Mouse (Mus musculus): ENCODE measurements around the gene Sfta2. TPM values are rescaled to one million over a fixed set of nuclear protein-coding genes. Genes with fewer than 3 reads are reported as not detected.

Sfta2 gene
- total and polyA plus RNA-seq, 3 experiments, result not detected

GRCm38 (mm10) chr17:35588387-35588786, 13.0 kb upstream of the Sfta2 start:
- H3K36me3 ChIP-seq (ENCODE audit: control insufficient read depth in 1 of 2, insufficient read depth in 2 of 2, low read length in 2 of 2), result 0 out of 4 replicates have a peak, but pooled peaks cover 0 to 2% of the 10 kb centered on the region in 2 experiments
- H3K4me1 ChIP-seq (ENCODE audit: control insufficient read depth in 1 of 2, insufficient read depth in 2 of 2, low read length in 2 of 2), result peaks cover 0 to 10% of the 10 kb centered on the region in 2 experiments; a peak in 1 of 4 replicates
- no peaks in the 10 kb centered on the region for H3K9me3 ChIP-seq (replicated peaks; ENCODE audit: insufficient read depth, low read length)
- no peak overlapping the region for H3K4me3 ChIP-seq (ENCODE audit: control insufficient read depth in 1 of 2, insufficient read depth in 1 of 2, low read depth in 2 of 2, low read length in 2 of 2)
- no peaks in the 10 kb centered on the region for H3K27me3 ChIP-seq (ENCODE audit: control insufficient read depth in 1 of 2, insufficient read depth in 2 of 2, low read length in 2 of 2)
- no peak overlapping the region for H3K9ac ChIP-seq (ENCODE audit: control insufficient read depth, low read depth, low read length, poor library complexity, severe bottlenecking)
- H3K79me2 ChIP-seq (ENCODE audit: control insufficient read depth, insufficient read depth, low read length, poor library complexity), result no peaks in the 10 kb centered on the region
- TF ChIP-seq E2F4 (IDR thresholded peaks at IDR 0.05; ENCODE audit: borderline replicate concordance, low read depth, low read length), result no peak
- no peak for TF ChIP-seq ZMIZ1 (IDR thresholded peaks at IDR 0.05; ENCODE audit: low read depth, low read length)
- no peak for TF ChIP-seq MAZ (IDR thresholded peaks at IDR 0.05; ENCODE audit: low read depth, low read length)
- TF ChIP-seq USF1 (IDR thresholded peaks at IDR 0.05; ENCODE audit: low read depth, low read length), result no peak
- TF ChIP-seq MXI1 (IDR thresholded peaks at IDR 0.05; ENCODE audit: low read depth, low read length), result no peak
- no peak for TF ChIP-seq GABPA (IDR thresholded peaks at IDR 0.05; ENCODE audit: low read depth, low read length)
- TF ChIP-seq BHLHE40 (IDR thresholded peaks at IDR 0.05; ENCODE audit: borderline replicate concordance, low read depth, low read length), result no peak
- TF ChIP-seq MYB (IDR thresholded peaks at IDR 0.05; ENCODE audit: low read depth, low read length), result no peak
- TF ChIP-seq RAD21 (IDR thresholded peaks at IDR 0.05; ENCODE audit: low read depth, low read length), result no peak
- TF ChIP-seq GATA1 (IDR thresholded peaks at IDR 0.05; ENCODE audit: low read depth, low read length), result no peak
- TF ChIP-seq NRF1 (IDR thresholded peaks at IDR 0.05; ENCODE audit: insufficient read depth, low read depth, low read length, poor library complexity, severe bottlenecking), result no peak
- TF ChIP-seq ZC3H11A (IDR thresholded peaks at IDR 0.05; ENCODE audit: low read depth, low read length), result no peak
- TF ChIP-seq USF2 (IDR thresholded peaks at IDR 0.05; ENCODE audit: borderline replicate concordance in 1 of 2, insufficient read depth in 1 of 2, low read depth in 1 of 2, low read length in 2 of 2), result no peak
- TF ChIP-seq SMC3 (IDR thresholded peaks at IDR 0.05; ENCODE audit: low read depth, low read length), result no peak
- no peak for TF ChIP-seq UBTF (IDR thresholded peaks at IDR 0.05; ENCODE audit: borderline replicate concordance, insufficient read depth, low read depth, low read length)
- no peak for TF ChIP-seq NELFE (IDR thresholded peaks at IDR 0.05; ENCODE audit: low read depth, low read length)
- TF ChIP-seq TAL1 (IDR thresholded peaks at IDR 0.05; ENCODE audit: low read length), result no peak
- TF ChIP-seq POLR2A (IDR thresholded peaks at IDR 0.05; ENCODE audit: control insufficient read depth in 1 of 2, insufficient read depth in 1 of 2, low read depth in 1 of 2, low read length in 2 of 2, poor library complexity in 1 of 2), result no peak
- DNase-seq (ENCODE audit: low read depth, low spot score), result no peak
- H3K27ac ChIP-seq (ENCODE audit: control insufficient read depth, low read depth, low read length), result no peak overlapping the region

GRCm38 (mm10) chr17:35590410-35591218, 10.7 kb upstream of the Sfta2 start:
- no peaks in the 10 kb centered on the region; a peak in 2 of 4 replicates for H3K27me3 ChIP-seq (ENCODE audit: control insufficient read depth in 1 of 2, insufficient read depth in 2 of 2, low read length in 2 of 2)
- peak overlapping the region; percentile 50 for H3K9ac ChIP-seq (ENCODE audit: control insufficient read depth, low read depth, low read length, poor library complexity, severe bottlenecking)
- peak overlapping the region; percentile 56 for H3K27ac ChIP-seq (ENCODE audit: control insufficient read depth, low read depth, low read length)
- peak; percentile 89 for DNase-seq (ENCODE audit: low read depth, low spot score)
- peaks cover 0 to 10% of the 10 kb centered on the region in 2 experiments; a peak in 1 of 4 replicates for H3K4me1 ChIP-seq (ENCODE audit: control insufficient read depth in 1 of 2, insufficient read depth in 2 of 2, low read length in 2 of 2)
- 0 out of 4 replicates have a peak, but pooled peaks cover 0 to 2% of the 10 kb centered on the region in 2 experiments for H3K36me3 ChIP-seq (ENCODE audit: control insufficient read depth in 1 of 2, insufficient read depth in 2 of 2, low read length in 2 of 2)
- H3K4me3 ChIP-seq (ENCODE audit: control insufficient read depth in 1 of 2, insufficient read depth in 1 of 2, low read depth in 2 of 2, low read length in 2 of 2), result peak overlapping the region; percentile 47 to 66
- no peaks in the 10 kb centered on the region for H3K79me2 ChIP-seq (ENCODE audit: control insufficient read depth, insufficient read depth, low read length, poor library complexity)
- H3K9me3 ChIP-seq (replicated peaks; ENCODE audit: insufficient read depth, low read length), result no peaks in the 10 kb centered on the region
- no peak for TF ChIP-seq ZKSCAN1 (IDR thresholded peaks at IDR 0.05; ENCODE audit: low read depth, low read length)
- TF ChIP-seq GATA1 (IDR thresholded peaks at IDR 0.05; ENCODE audit: low read depth, low read length), result peak; percentile 43
- TF ChIP-seq TBP (IDR thresholded peaks at IDR 0.05; ENCODE audit: low read depth, low read length), result no peak
- TF ChIP-seq ETS1 (IDR thresholded peaks at IDR 0.05; ENCODE audit: low read depth, low read length), result peak; percentile 63; the same call in 1 of the 2 replicates
- TF ChIP-seq SIN3A (IDR thresholded peaks at IDR 0.05; ENCODE audit: low read length), result peak; percentile 29; the same call in 1 of the 2 replicates
- no peak for TF ChIP-seq ELF1 (IDR thresholded peaks at IDR 0.05; ENCODE audit: low read depth, low read length)
- no peak for TF ChIP-seq ZMIZ1 (IDR thresholded peaks at IDR 0.05; ENCODE audit: low read depth, low read length)
- peak; percentile 74 for TF ChIP-seq JUND (IDR thresholded peaks at IDR 0.05; ENCODE audit: low read depth, low read length)
- no peak for TF ChIP-seq POLR2A (IDR thresholded peaks at IDR 0.05; ENCODE audit: control insufficient read depth in 1 of 2, insufficient read depth in 1 of 2, low read depth in 1 of 2, low read length in 2 of 2, poor library complexity in 1 of 2)
- TF ChIP-seq SMC3 (IDR thresholded peaks at IDR 0.05; ENCODE audit: low read depth, low read length), result peak; percentile 59
- TF ChIP-seq MXI1 (IDR thresholded peaks at IDR 0.05; ENCODE audit: low read depth, low read length), result 0 out of 2 replicates have a peak, but pooled peaks have one; percentile 43
- no peak; the same call in 1 of the 2 replicates for TF ChIP-seq ZNF384 (IDR thresholded peaks at IDR 0.05; ENCODE audit: low read depth, low read length)
- no peak for TF ChIP-seq E2F4 (IDR thresholded peaks at IDR 0.05; ENCODE audit: borderline replicate concordance, low read depth, low read length)
- TF ChIP-seq RAD21 (IDR thresholded peaks at IDR 0.05; ENCODE audit: low read depth, low read length), result peak; percentile 40
- no peak for TF ChIP-seq KAT2A (conservative IDR thresholded peaks at IDR 0.05; ENCODE audit: low read depth, low read length)
- no peak for TF ChIP-seq ZC3H11A (IDR thresholded peaks at IDR 0.05; ENCODE audit: low read depth, low read length)
- TF ChIP-seq EP300 (IDR thresholded peaks at IDR 0.05; ENCODE audit: low read depth in 1 of 2, low read length in 2 of 2), result peak; percentile 63; a peak in 3 of 4 replicates
- TF ChIP-seq MAX (IDR thresholded peaks at IDR 0.05; ENCODE audit: low read length), result no peak
